Mouse (Mus musculus): ENCODE measurements around the gene Adam1a. TPM values are rescaled to one million over a fixed set of nuclear protein-coding genes. Genes with fewer than 3 reads are reported as not detected.
"Not testable (repeated sequence)": the region's sequence is repeated elsewhere in the genome, so short reads cannot be mapped to it uniquely, and the experiment has no call there.

Gene Adam1a
- polyA plus RNA-seq, 2 experiments: 0.28 to 1.6 TPM

- TF ChIP-seq CTCF (IDR thresholded peaks at IDR 0.05; ENCODE audit: low read depth) (no peak), EP300 (IDR thresholded peaks at IDR 0.05; ENCODE audit: low read depth) (peak; percentile 61)
- H3K9ac ChIP-seq (replicated peaks): peak overlapping the region; percentile 50; the same call in 1 of the 2 replicates
- 21% methylated on average over 3 of the region's 3 CpGs for WGBS (ENCODE audit: insufficient replicate concordance)
- peaks cover 57% of the 10 kb centered on the region for H3K36me3 ChIP-seq (replicated peaks; ENCODE audit: control insufficient read depth, insufficient read depth, low read depth)
- peaks cover 18 to 19% of the 10 kb centered on the region in 2 experiments for H3K4me1 ChIP-seq (replicated peaks; ENCODE audit: control insufficient read depth in 2 of 2, insufficient read depth in 2 of 2, low read length in 1 of 2)
- no peaks in the 10 kb centered on the region for H3K9me3 ChIP-seq (ENCODE audit: control insufficient read depth, low read length)
- peak overlapping the region; percentile 64 for H3K27ac ChIP-seq
- peak overlapping the region in 1 of 2 experiments; percentile 4; a peak in 1 of 4 replicates for H3K4me3 ChIP-seq (ENCODE audit: insufficient read depth in 1 of 2, low read depth in 2 of 2, low read length in 2 of 2)
- DNase-seq (ENCODE audit: low read depth in 3 of 3, low spot score in 3 of 3): peak; percentile 52 to 68 (median 60)
- peak overlapping the region; percentile 64 for H3K4me2 ChIP-seq (ENCODE audit: low read depth)
- H3K27me3 ChIP-seq (ENCODE audit: control insufficient read depth, insufficient read depth, low read length): no peaks in the 10 kb centered on the region
- peak; percentile 93 for ATAC-seq (ENCODE audit: insufficient read depth)
Observed at GRCm38 (mm10) chr5:121535116-121535515, 10.2 kb downstream of the Adam1a start.

- TF ChIP-seq EP300 (IDR thresholded peaks at IDR 0.05; ENCODE audit: low read depth) (no peak), CTCF (IDR thresholded peaks at IDR 0.05; ENCODE audit: low read depth) (peak; percentile 81)
- H3K27me3 ChIP-seq (ENCODE audit: control insufficient read depth, insufficient read depth, low read length): no peaks in the 10 kb centered on the region
- H3K4me3 ChIP-seq (ENCODE audit: insufficient read depth in 1 of 2, low read depth in 2 of 2, low read length in 2 of 2): no peak overlapping the region
- H3K4me2 ChIP-seq (ENCODE audit: low read depth): no peak overlapping the region
- peaks cover 18 to 19% of the 10 kb centered on the region in 2 experiments for H3K4me1 ChIP-seq (replicated peaks; ENCODE audit: control insufficient read depth in 2 of 2, insufficient read depth in 2 of 2, low read length in 1 of 2)
- ATAC-seq (ENCODE audit: insufficient read depth) (no peak; the same call in 1 of the 2 replicates), DNase-seq (ENCODE audit: low read depth in 3 of 3, low spot score in 3 of 3) (no peak)
- no peak overlapping the region for H3K9ac ChIP-seq (replicated peaks)
- peaks cover 60% of the 10 kb centered on the region for H3K36me3 ChIP-seq (replicated peaks; ENCODE audit: control insufficient read depth, insufficient read depth, low read depth)
- no peaks in the 10 kb centered on the region for H3K9me3 ChIP-seq (ENCODE audit: control insufficient read depth, low read length)
- H3K27ac ChIP-seq: no peak overlapping the region; the same call in 1 of the 2 replicates
- 72% methylated on average over 5 of the region's 5 CpGs for WGBS (ENCODE audit: insufficient replicate concordance)
Observed at GRCm38 (mm10) chr5:121534521-121534920, 10.8 kb downstream of the Adam1a start.

GRCm38 (mm10) chr5:121526961-121527360, 18.3 kb downstream of the Adam1a start:
- no peaks in the 10 kb centered on the region for H3K4me1 ChIP-seq (replicated peaks; ENCODE audit: control insufficient read depth in 2 of 2, insufficient read depth in 2 of 2, low read length in 1 of 2)
- DNase-seq (ENCODE audit: low read depth in 3 of 3, low spot score in 3 of 3) (no peak), ATAC-seq (ENCODE audit: insufficient read depth) (no peak)
- H3K9ac ChIP-seq (replicated peaks): no peak overlapping the region
- no peaks in the 10 kb centered on the region for H3K27me3 ChIP-seq (ENCODE audit: control insufficient read depth, insufficient read depth, low read length)
- no peak for TF ChIP-seq EP300 (IDR thresholded peaks at IDR 0.05; ENCODE audit: low read depth)
- TF ChIP-seq CTCF (IDR thresholded peaks at IDR 0.05; ENCODE audit: low read depth): no peak
- no peak overlapping the region for H3K4me2 ChIP-seq (ENCODE audit: low read depth)
- no peak overlapping the region for H3K4me3 ChIP-seq (ENCODE audit: insufficient read depth in 1 of 2, low read depth in 2 of 2, low read length in 2 of 2)
- 85% methylated on average over 8 of the region's 8 CpGs for WGBS (ENCODE audit: insufficient replicate concordance)
- no peak overlapping the region for H3K27ac ChIP-seq
- H3K9me3 ChIP-seq (ENCODE audit: control insufficient read depth, low read length): no peaks in the 10 kb centered on the region
- H3K36me3 ChIP-seq (replicated peaks; ENCODE audit: control insufficient read depth, insufficient read depth, low read depth): peaks cover 76% of the 10 kb centered on the region

GRCm38 (mm10) chr5:121526526-121526925, 18.8 kb downstream of the Adam1a start:
- no peak overlapping the region for H3K4me3 ChIP-seq (ENCODE audit: insufficient read depth in 1 of 2, low read depth in 2 of 2, low read length in 2 of 2)
- ATAC-seq (ENCODE audit: insufficient read depth): no peak
- peaks cover 73% of the 10 kb centered on the region for H3K36me3 ChIP-seq (replicated peaks; ENCODE audit: control insufficient read depth, insufficient read depth, low read depth)
- TF ChIP-seq EP300 (IDR thresholded peaks at IDR 0.05; ENCODE audit: low read depth): no peak
- no peak for TF ChIP-seq CTCF (IDR thresholded peaks at IDR 0.05; ENCODE audit: low read depth)
- H3K4me1 ChIP-seq (replicated peaks; ENCODE audit: control insufficient read depth in 2 of 2, insufficient read depth in 2 of 2, low read length in 1 of 2): no peaks in the 10 kb centered on the region
- WGBS (ENCODE audit: insufficient replicate concordance): 85% methylated on average over 7 of the region's 7 CpGs
- DNase-seq (ENCODE audit: low read depth in 3 of 3, low spot score in 3 of 3): no peak
- H3K4me2 ChIP-seq (ENCODE audit: low read depth): no peak overlapping the region
- H3K9ac ChIP-seq (replicated peaks): no peak overlapping the region
- no peaks in the 10 kb centered on the region for H3K9me3 ChIP-seq (ENCODE audit: control insufficient read depth, low read length)
- H3K27ac ChIP-seq: no peak overlapping the region
- H3K27me3 ChIP-seq (ENCODE audit: control insufficient read depth, insufficient read depth, low read length): no peaks in the 10 kb centered on the region

- Histone ChIP-seq H3K27ac (no peak overlapping the region), H3K27me3 (ENCODE audit: control insufficient read depth, insufficient read depth, low read length) (no peaks in the 10 kb centered on the region), H3K9ac (replicated peaks) (no peak overlapping the region), H3K4me2 (ENCODE audit: low read depth) (no peak overlapping the region), H3K9me3 (ENCODE audit: control insufficient read depth, low read length) (no peaks in the 10 kb centered on the region), H3K36me3 (replicated peaks; ENCODE audit: control insufficient read depth, insufficient read depth, low read depth) (peaks cover 70% of the 10 kb centered on the region), H3K4me1 (replicated peaks; ENCODE audit: control insufficient read depth in 2 of 2, insufficient read depth in 2 of 2, low read length in 1 of 2) (no peaks in the 10 kb centered on the region), H3K4me3 (ENCODE audit: insufficient read depth in 1 of 2, low read depth in 2 of 2, low read length in 2 of 2) (no peak overlapping the region)
- 87% methylated on average over 14 of the region's 14 CpGs for WGBS (ENCODE audit: insufficient replicate concordance)
- ATAC-seq (ENCODE audit: insufficient read depth) (no peak), DNase-seq (ENCODE audit: low read depth in 3 of 3, low spot score in 3 of 3) (no peak)
- TF ChIP-seq EP300 (IDR thresholded peaks at IDR 0.05; ENCODE audit: low read depth): no peak
- TF ChIP-seq CTCF (IDR thresholded peaks at IDR 0.05; ENCODE audit: low read depth): no peak
Observed at GRCm38 (mm10) chr5:121525774-121526450, 19.4 kb downstream of the Adam1a start.

- DNase-seq (ENCODE audit: low read depth in 3 of 3, low spot score in 3 of 3); H3K4me1 ChIP-seq (replicated peaks; ENCODE audit: control insufficient read depth in 2 of 2, insufficient read depth in 2 of 2, low read length in 1 of 2); H3K4me2 ChIP-seq (ENCODE audit: low read depth); H3K9ac ChIP-seq (replicated peaks); H3K4me3 ChIP-seq (ENCODE audit: insufficient read depth in 1 of 2, low read depth in 2 of 2, low read length in 2 of 2); H3K27ac ChIP-seq; H3K27me3 ChIP-seq (ENCODE audit: control insufficient read depth, insufficient read depth, low read length); H3K9me3 ChIP-seq (ENCODE audit: control insufficient read depth, low read length): not testable (repeated sequence)
- ATAC-seq (ENCODE audit: insufficient read depth): 0 out of 2 replicates have a peak, but pooled peaks have one; percentile 18
- WGBS (ENCODE audit: insufficient replicate concordance): 43% methylated on average over 11 of the region's 17 CpGs
- peaks cover 21% of the 10 kb centered on the region for H3K36me3 ChIP-seq (replicated peaks; ENCODE audit: control insufficient read depth, insufficient read depth, low read depth)
Observed at GRCm38 (mm10) chr5:121519758-121520157, 25.5 kb downstream of the Adam1a start.

Measured in liver, embryonic 14.5 days (tissue).